Mouse (Mus musculus): Measurements from ENCODE around the gene Gde1.

DNA sequence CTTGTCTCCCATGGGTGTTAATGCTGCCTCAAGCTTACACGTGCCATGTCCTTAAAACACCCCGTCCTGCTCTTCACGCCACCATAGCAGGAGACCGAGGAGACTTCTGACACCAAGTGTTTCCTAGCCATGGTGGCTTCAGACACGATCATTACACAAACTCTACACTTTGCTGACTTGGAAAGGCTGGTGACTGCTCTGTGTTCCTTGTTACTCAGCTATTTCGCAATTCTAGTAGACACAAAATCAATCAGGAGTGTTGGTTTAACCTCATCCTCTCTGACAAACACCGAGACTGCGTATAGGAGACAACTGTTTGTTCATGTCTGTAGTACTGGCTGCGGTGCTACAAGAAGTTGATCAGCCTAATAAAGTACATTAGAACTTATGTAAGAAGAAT, 6.7 kb downstream of the Gde1 start:
- TF ChIP-seq CTCF (IDR thresholded peaks at IDR 0.05; ENCODE audit: low read depth), result no peak
- no peak for TF ChIP-seq EP300 (optimal IDR thresholded peaks at IDR 0.05)
